Mouse (Mus musculus): ENCODE measurements around the gene Olfr575.

DNA sequence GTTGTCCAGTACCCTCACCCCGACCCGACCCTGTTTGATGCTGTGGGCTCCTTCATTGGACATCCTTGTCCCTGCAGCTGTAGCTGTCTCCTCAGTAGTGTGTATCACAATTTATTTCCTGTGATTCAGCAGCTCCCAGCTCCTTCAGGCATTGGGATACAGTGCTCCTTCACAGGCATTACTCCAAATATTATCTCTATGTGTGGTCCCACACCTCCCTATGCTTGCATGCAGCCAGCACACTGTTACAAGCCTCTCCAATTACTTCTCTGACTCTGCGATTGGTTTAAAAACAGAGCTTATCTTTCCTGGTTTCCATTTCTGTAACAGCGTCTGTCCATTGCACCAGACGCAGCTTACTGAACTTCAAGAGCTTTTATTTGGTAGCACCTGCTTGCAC is 42.2 kb downstream of the Olfr575 start:
- TF ChIP-seq CTCF (IDR thresholded peaks at IDR 0.05) = no peak
- TF ChIP-seq EP300 (IDR thresholded peaks at IDR 0.05) = no peak
